9 mouse cellular contexts compared by ENCODE assay signal in genomic region chr5:122129068-122129655, GRCm38 (mm10). TPM values are rescaled to one million over a fixed set of nuclear protein-coding genes. Genes with fewer than 3 reads are reported as not detected.
A peak's percentile ranks its signal among the peaks of the same experiment; 100 is the strongest.
DNase-seq lines count a peak whose midpoint lies in the region; ATAC-seq and TF ChIP-seq lines count a peak whose summit lies in the region.
"Had no signal": no experiment of that assay in that cellular context is flagged by ENCODE, and none has a peak within 500 bp of the region (broad histone marks: within the 10 kb centered on the region; RNA-seq: fewer than 3 reads in every experiment).

No protein-coding gene starts in this region.

- ATAC-seq in limb, embryonic 11.5 days (ENCODE audit: insufficient number of reproducible peaks, low FRiP score, low TSS enrichment, low read depth), result no peak
- ATAC-seq in neural tube, embryonic 11.5 days (ENCODE audit: insufficient read depth, low FRiP score, low TSS enrichment), result no peak

- no peaks in the 10 kb centered on the region for H3K36me3 ChIP-seq in kidney, adult 2 months (ENCODE audit: control insufficient read depth, insufficient read depth, low read length)
- no peaks in the 10 kb centered on the region for H3K36me3 ChIP-seq in limb, embryonic 11.5 days (ENCODE audit: control insufficient read depth, insufficient read depth, low read length)
- no peaks in the 10 kb centered on the region for H3K36me3 ChIP-seq in neural tube, embryonic 11.5 days (ENCODE audit: control insufficient read depth, insufficient read depth, low read length)
- H3K36me3 ChIP-seq: neural tube, embryonic 13.5 days had no signal

- no peak overlapping the region for H3K27ac ChIP-seq in kidney, adult 2 months (ENCODE audit: insufficient read depth, low read depth, low read length)
- H3K27ac ChIP-seq in limb, embryonic 11.5 days (replicated peaks; ENCODE audit: low read depth, low read length), result no peak overlapping the region
- no peak overlapping the region for H3K27ac ChIP-seq in neural tube, embryonic 11.5 days (ENCODE audit: low read depth, low read length)
- H3K27ac ChIP-seq: neural tube, embryonic 13.5 days had no signal

- peak; percentile 73 for DNase-seq in urinary bladder, postnatal 14 days (ENCODE audit: low spot score)
- no peak for DNase-seq in urinary bladder, adult 2 months (ENCODE audit: low spot score)
- DNase-seq in cerebellum, postnatal 36 days, result peak; percentile 66 to 88
- DNase-seq in heart, adult 18-20 months, result peak; percentile 80 to 90
- peak; percentile 84 for DNase-seq in kidney, adult 2 months
- peak; percentile 85 for DNase-seq in limb, embryonic 11.5 days (ENCODE audit: low spot score)
- peak; percentile 78 for DNase-seq in neural tube, embryonic 11.5 days (ENCODE audit: low spot score)
- peak; percentile 73 for DNase-seq in thymus, postnatal 25 days

- whole genome bisulfite sequencing in kidney, adult 2 months, result 26% methylated on average over 16 of the region's 16 CpGs
- 40% methylated on average over 16 of the region's 16 CpGs for WGBS in limb, embryonic 11.5 days
- 37% methylated on average over 16 of the region's 16 CpGs for WGBS in neural tube, embryonic 11.5 days

- no peaks in the 10 kb centered on the region for H3K27me3 ChIP-seq in kidney, adult 2 months (replicated peaks; ENCODE audit: control insufficient read depth, insufficient read depth, low read length)
- 0 out of 2 replicates have a peak, but pooled peaks cover 4% of the 10 kb centered on the region for H3K27me3 ChIP-seq in limb, embryonic 11.5 days (ENCODE audit: control insufficient read depth, insufficient read depth, low read length)
- H3K27me3 ChIP-seq in neural tube, embryonic 11.5 days (ENCODE audit: control insufficient read depth, insufficient read depth, low read length), result no peaks in the 10 kb centered on the region

- no peak overlapping the region for H3K4me3 ChIP-seq in kidney, adult 2 months (ENCODE audit: insufficient read depth, low read depth, low read length)
- no peak overlapping the region for H3K4me3 ChIP-seq in limb, embryonic 11.5 days (ENCODE audit: low read depth, low read length)
- H3K4me3 ChIP-seq in neural tube, embryonic 11.5 days (ENCODE audit: low read depth, low read length), result no peak overlapping the region
- H3K4me3 ChIP-seq: neural tube, embryonic 13.5 days had no signal

- H3K4me1 ChIP-seq in kidney, adult 2 months (ENCODE audit: control insufficient read depth, insufficient read depth, low read length), result peaks cover 2% of the 10 kb centered on the region; the same call in 1 of the 2 replicates
- 0 out of 2 replicates have a peak, but pooled peaks cover 5% of the 10 kb centered on the region for H3K4me1 ChIP-seq in limb, embryonic 11.5 days (ENCODE audit: control insufficient read depth, insufficient read depth, low read length)
- no peaks in the 10 kb centered on the region for H3K4me1 ChIP-seq in neural tube, embryonic 11.5 days (ENCODE audit: control insufficient read depth, insufficient read depth, low read length)

- TF ChIP-seq CTCF in kidney, adult 2 months (conservative IDR thresholded peaks at IDR 0.05; ENCODE audit: insufficient read depth, insufficient read length, low read depth, low read length), result 0 out of 2 replicates have a peak, but pooled peaks have one; percentile 9

- H3K9me3 ChIP-seq in limb, embryonic 11.5 days (ENCODE audit: control insufficient read depth, low read length), result no peaks in the 10 kb centered on the region
- no peaks in the 10 kb centered on the region for H3K9me3 ChIP-seq in neural tube, embryonic 11.5 days (ENCODE audit: control insufficient read depth, low read length)
- H3K9me3 ChIP-seq: neural tube, embryonic 13.5 days had no signal

- no peak overlapping the region for H3K4me2 ChIP-seq in limb, embryonic 11.5 days (ENCODE audit: low read depth, severe bottlenecking)
- no peak overlapping the region for H3K4me2 ChIP-seq in neural tube, embryonic 11.5 days (ENCODE audit: low read depth)
- H3K4me2 ChIP-seq: neural tube, embryonic 13.5 days had no signal

- TF ChIP-seq POLR2A in kidney, adult 2 months (IDR thresholded peaks at IDR 0.05; ENCODE audit: low read depth, low read length), result no peak

- H3K9ac ChIP-seq in limb, embryonic 11.5 days (ENCODE audit: low read length), result no peak overlapping the region
- H3K9ac ChIP-seq in neural tube, embryonic 11.5 days (ENCODE audit: low read length), result no peak overlapping the region
- H3K9ac ChIP-seq: neural tube, embryonic 13.5 days had no signal

RNA-seq across cellular contexts. Expression of gene Ccdc63, which starts 11.5 kb away (rescaled TPM):
- polyA plus RNA-seq in urinary bladder, adult 2 months (2012; rRNA removed), result 0.18 and 0.19 TPM in 2 replicates
- total RNA-seq in heart, adult 18-20 months (2021), result not detected
- 0.09 and 0.14 TPM in 2 replicates for polyA plus RNA-seq in kidney, adult 2 months (2012; rRNA removed)
- polyA plus RNA-seq in limb, embryonic 11.5 days (2014; fragmentation: Nextera tagmentation; extraction: Ambion mirVana), result 0.04 TPM in 1 of 2 replicates, not detected in the other
- not detected in 2 replicates for polyA plus RNA-seq in neural tube, embryonic 11.5 days (2014; fragmentation: Nextera tagmentation; extraction: Ambion mirVana)

RNA-seq across cellular contexts. Expression of gene Myl2, which starts 28.4 kb away (rescaled TPM):
- not detected in 2 replicates for polyA plus RNA-seq in urinary bladder, adult 2 months (2012; rRNA removed)
- total RNA-seq in heart, adult 18-20 months (2021), result over 10,000 TPM; 22,032 to 23,824 TPM
- polyA plus RNA-seq in kidney, adult 2 months (2012; rRNA removed), result 0.90 and 11.8 TPM in 2 replicates
- 3.4 TPM in 1 of 2 replicates, not detected in the other for polyA plus RNA-seq in limb, embryonic 11.5 days (2014; fragmentation: Nextera tagmentation; extraction: Ambion mirVana)
- 9.2 and 13.7 TPM in 2 replicates for polyA plus RNA-seq in neural tube, embryonic 11.5 days (2014; fragmentation: Nextera tagmentation; extraction: Ambion mirVana)

RNA-seq across cellular contexts. Expression of gene Ppp1cc, which starts 28.9 kb away (rescaled TPM):
- polyA plus RNA-seq in urinary bladder, adult 2 months (2012; rRNA removed), result 167 and 172 TPM in 2 replicates
- total RNA-seq in heart, adult 18-20 months (2021), result 100 to 1,000 TPM; 105 to 113 TPM
- 75.8 and 91.5 TPM in 2 replicates for polyA plus RNA-seq in kidney, adult 2 months (2012; rRNA removed)
- 314 and 346 TPM in 2 replicates for polyA plus RNA-seq in limb, embryonic 11.5 days (2014; fragmentation: Nextera tagmentation; extraction: Ambion mirVana)
- polyA plus RNA-seq in neural tube, embryonic 11.5 days (2014; fragmentation: Nextera tagmentation; extraction: Ambion mirVana), result 325 and 339 TPM in 2 replicates
